Mouse (Mus musculus): ENCODE results near the gene Hoxd10. TPM values are rescaled to one million over a fixed set of nuclear protein-coding genes. Genes with fewer than 3 reads are reported as not detected.

The Hoxd10 gene
- total and polyA plus RNA-seq, 3 experiments, result not detected

GRCm38 (mm10) chr2:74686301-74686987 lies 5.3 kb upstream of the Hoxd10 start:
- Histone ChIP-seq H3K27ac (no peak overlapping the region), H3K79me2 (replicated peaks; ENCODE audit: control insufficient read depth, insufficient read depth, low read length) (no peaks in the 10 kb centered on the region), H3K4me1 (ENCODE audit: control insufficient read depth, insufficient read depth, low read length) (no peaks in the 10 kb centered on the region), H3K4me3 (no peak overlapping the region), H3K36me3 (ENCODE audit: control insufficient read depth, insufficient read depth, low read length) (no peaks in the 10 kb centered on the region), H3K27me3 (ENCODE audit: control insufficient read depth, insufficient read depth, low read length) (peaks cover 39% of the 10 kb centered on the region), H3K9ac (ENCODE audit: low read depth, low read length) (no peak overlapping the region)
- intact Hi-C loops (cut with DNase I), result no loop called here
- TF ChIP-seq POLR2A (IDR thresholded peaks at IDR 0.05; ENCODE audit: insufficient read depth, low read depth, low read length) (no peak), EP300 (IDR thresholded peaks at IDR 0.05; ENCODE audit: insufficient read depth, low read depth, low read length) (no peak), CTCF (IDR thresholded peaks at IDR 0.05) (peak; percentile 78)
- WGBS, result 12% methylated on average over 17 of the region's 17 CpGs
- DNase-seq, result peak; percentile 47 to 68

DNA sequence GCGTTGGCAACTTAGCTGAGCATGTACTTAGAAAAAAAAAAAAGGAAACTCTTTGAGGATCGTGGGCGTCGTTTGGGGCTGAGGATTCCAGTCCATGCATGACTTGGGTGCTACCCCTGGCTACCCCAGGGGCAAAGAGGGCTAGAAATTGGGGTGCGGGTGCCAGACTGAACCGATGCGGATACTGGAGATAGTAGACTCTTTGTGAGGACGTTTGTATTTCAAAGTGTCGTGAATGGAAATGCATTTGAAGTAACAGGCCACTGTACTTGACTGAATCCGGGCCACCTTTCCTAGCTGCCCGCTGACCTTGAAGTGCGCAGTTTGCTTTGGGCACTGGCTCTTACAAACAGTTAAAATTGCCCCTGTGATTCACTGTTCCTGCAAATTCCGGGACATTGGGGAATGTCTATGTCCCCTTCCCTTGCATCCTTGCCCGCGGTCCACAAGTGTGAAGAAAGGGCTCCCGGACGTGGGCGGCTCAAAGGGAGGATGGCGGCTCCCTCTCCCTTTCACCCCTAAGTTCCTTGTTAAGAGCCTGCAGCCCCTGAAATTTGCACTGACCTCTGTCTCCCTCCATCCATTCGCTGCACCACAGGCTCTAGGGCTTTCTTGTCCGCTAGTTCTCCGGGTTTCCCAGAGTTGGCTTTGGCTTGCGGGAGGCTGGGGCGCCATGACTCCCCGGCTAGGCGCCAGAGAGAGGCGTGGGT lies 4.6 kb upstream of the Hoxd10 start:
- no peak for DNase-seq
- Histone ChIP-seq H3K9ac (ENCODE audit: low read depth, low read length) (no peak overlapping the region), H3K27me3 (ENCODE audit: control insufficient read depth, insufficient read depth, low read length) (peaks cover 38% of the 10 kb centered on the region), H3K27ac (no peak overlapping the region), H3K4me1 (ENCODE audit: control insufficient read depth, insufficient read depth, low read length) (no peaks in the 10 kb centered on the region), H3K36me3 (ENCODE audit: control insufficient read depth, insufficient read depth, low read length) (no peaks in the 10 kb centered on the region), H3K4me3 (no peak overlapping the region), H3K79me2 (replicated peaks; ENCODE audit: control insufficient read depth, insufficient read depth, low read length) (no peaks in the 10 kb centered on the region)
- 3% methylated on average over 27 of the region's 27 CpGs for WGBS
- TF ChIP-seq CTCF (IDR thresholded peaks at IDR 0.05) (no peak), EP300 (IDR thresholded peaks at IDR 0.05; ENCODE audit: insufficient read depth, low read depth, low read length) (no peak), POLR2A (IDR thresholded peaks at IDR 0.05; ENCODE audit: insufficient read depth, low read depth, low read length) (no peak)
- intact Hi-C loops (cut with DNase I), result no loop called here

DNA sequence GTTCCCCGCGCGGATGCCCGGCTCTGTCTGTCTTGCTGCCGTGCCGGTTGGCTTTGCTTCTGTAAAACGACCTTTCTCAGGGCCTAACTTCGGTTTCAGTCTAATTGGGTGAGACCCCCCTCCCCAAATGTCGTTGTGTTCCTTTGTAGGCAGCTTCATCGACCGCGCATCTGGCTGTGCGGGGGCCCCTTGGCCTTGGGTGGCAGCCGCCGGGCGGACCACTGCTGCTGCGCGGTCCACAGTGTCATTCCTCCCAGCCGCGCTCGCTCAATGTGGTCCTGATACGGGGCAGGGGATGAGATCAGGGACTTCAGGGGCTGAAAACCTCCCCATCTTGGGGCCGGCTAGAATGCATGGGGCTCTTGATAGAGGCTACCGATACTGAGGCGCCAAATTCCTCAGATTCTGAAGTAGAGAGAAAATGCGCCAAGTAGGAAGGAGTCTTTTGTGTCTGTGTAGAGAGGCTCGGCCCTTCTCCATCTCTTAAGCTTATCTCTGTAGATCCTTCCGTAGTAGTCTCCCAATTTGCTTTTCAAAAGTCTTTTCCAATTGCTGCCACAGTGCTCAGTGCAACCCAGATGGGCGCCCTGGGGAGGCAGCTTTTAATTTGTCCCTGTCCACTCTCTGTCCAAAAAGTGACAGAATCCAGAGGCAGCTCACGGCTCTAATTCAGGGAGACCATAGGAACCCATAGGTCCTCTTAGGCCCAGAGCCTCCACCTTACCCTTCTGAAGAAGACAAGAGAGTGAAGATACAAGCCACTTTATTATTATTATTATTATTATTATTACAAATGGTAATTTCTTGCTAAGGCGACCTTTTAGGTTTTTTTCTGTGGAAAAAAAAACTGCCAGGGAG lies 3.8 kb upstream of the Hoxd10 start:
- peaks cover 37% of the 10 kb centered on the region for H3K27me3 ChIP-seq (ENCODE audit: control insufficient read depth, insufficient read depth, low read length)
- no peaks in the 10 kb centered on the region for H3K79me2 ChIP-seq (replicated peaks; ENCODE audit: control insufficient read depth, insufficient read depth, low read length)
- TF ChIP-seq EP300 (IDR thresholded peaks at IDR 0.05; ENCODE audit: insufficient read depth, low read depth, low read length), result no peak
- no peak for TF ChIP-seq POLR2A (IDR thresholded peaks at IDR 0.05; ENCODE audit: insufficient read depth, low read depth, low read length)
- TF ChIP-seq CTCF (IDR thresholded peaks at IDR 0.05), result no peak
- H3K4me1 ChIP-seq (ENCODE audit: control insufficient read depth, insufficient read depth, low read length), result no peaks in the 10 kb centered on the region
- H3K4me3 ChIP-seq, result no peak overlapping the region
- WGBS, result 5% methylated on average over 31 of the region's 31 CpGs
- no peak for DNase-seq
- intact Hi-C loops (cut with DNase I), result no loop called here
- H3K9ac ChIP-seq (ENCODE audit: low read depth, low read length), result no peak overlapping the region
- H3K27ac ChIP-seq, result no peak overlapping the region
- H3K36me3 ChIP-seq (ENCODE audit: control insufficient read depth, insufficient read depth, low read length), result no peaks in the 10 kb centered on the region

DNA sequence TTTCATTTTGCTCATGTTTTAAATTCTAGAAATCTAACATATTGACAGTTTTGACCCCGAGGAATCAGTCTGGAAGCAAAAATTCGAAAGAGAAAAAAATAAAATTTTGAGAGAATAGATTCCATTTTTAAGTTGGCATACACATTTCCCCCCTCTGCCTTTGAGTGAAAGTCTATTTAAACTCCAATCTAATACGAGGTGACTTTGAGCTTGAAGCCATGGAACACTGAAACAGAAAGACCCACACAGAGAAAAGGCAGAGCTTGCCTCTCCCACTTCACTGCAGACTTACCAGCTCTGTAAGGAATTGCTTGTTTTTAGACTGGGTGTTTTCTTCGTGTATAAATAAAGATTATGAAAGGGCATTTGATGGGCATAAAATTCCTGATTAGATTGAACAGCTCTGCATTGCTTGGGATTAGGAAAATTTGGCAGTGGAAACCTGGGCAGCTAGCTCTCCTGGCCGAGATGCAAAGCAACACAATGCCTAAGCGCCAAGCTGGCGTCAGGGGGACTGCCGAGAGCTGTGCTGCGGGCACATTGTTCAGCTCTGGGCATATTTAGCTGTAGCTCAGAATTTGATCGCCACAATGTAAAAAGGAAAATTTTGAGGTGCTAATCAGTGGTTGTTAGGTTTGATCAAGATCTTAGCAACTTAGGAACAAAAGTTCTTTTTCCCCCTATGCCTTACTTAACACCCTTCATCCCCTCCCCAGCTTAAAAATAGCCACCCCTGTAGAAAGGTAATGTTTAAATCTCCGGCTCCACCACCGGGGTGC lies 2.7 kb upstream of the Hoxd10 start:
- DNase-seq, result no peak
- TF ChIP-seq POLR2A (IDR thresholded peaks at IDR 0.05; ENCODE audit: insufficient read depth, low read depth, low read length), result no peak
- 11% methylated on average over 12 of the region's 12 CpGs for WGBS
- Histone ChIP-seq H3K4me3 (no peak overlapping the region), H3K79me2 (replicated peaks; ENCODE audit: control insufficient read depth, insufficient read depth, low read length) (no peaks in the 10 kb centered on the region), H3K27ac (no peak overlapping the region), H3K36me3 (ENCODE audit: control insufficient read depth, insufficient read depth, low read length) (no peaks in the 10 kb centered on the region), H3K27me3 (ENCODE audit: control insufficient read depth, insufficient read depth, low read length) (peaks cover 34% of the 10 kb centered on the region), H3K4me1 (ENCODE audit: control insufficient read depth, insufficient read depth, low read length) (no peaks in the 10 kb centered on the region), H3K9ac (ENCODE audit: low read depth, low read length) (no peak overlapping the region)
- intact Hi-C loops (cut with DNase I), result no loop called here

DNA sequence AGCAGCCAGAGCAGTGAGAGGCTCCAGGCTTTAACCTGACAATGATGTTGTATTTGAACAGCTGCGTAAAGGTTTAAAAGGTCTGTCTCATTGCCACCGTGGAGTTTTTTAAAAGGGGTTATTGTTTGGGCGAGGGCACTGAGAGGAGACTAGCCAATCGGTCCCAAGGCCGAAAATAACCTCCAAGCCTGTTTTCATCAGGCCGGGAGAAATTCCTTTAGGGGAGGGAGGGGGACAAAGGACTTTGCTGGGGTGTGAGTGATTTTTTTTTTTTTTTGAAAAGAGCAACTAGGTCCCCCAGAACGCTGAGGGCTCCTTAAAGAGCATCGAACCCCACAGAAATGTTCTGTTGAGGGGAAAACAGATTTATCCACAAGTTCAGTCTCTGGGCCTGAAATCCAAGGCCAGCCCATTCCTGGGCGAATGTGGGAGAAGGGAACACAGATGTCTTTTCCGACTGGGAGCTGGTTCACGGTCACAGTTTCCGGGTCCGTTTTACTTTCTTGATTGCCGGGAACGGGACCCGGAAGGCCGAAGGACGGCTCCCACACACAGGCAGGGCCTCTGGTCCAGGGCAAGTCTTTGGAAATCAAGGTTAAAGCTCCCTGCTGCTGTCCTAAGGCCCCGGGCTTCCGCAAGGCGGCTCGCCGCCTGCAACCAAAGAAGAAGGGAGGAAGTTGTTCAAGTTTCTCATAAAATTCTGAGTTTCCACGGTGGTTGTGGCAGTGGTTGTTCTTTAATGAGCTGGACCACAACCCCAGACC lies 2.0 kb upstream of the Hoxd10 start:
- H3K4me3 ChIP-seq, result no peak overlapping the region
- no peak for TF ChIP-seq POLR2A (IDR thresholded peaks at IDR 0.05; ENCODE audit: insufficient read depth, low read depth, low read length)
- H3K27ac ChIP-seq, result no peak overlapping the region
- intact Hi-C loops (cut with DNase I), result loop anchor here (10.0 kb wide), 1 partner anchor 1415 kb away; the partner anchor contains the start of gene Sp9
- peaks cover 34% of the 10 kb centered on the region for H3K27me3 ChIP-seq (ENCODE audit: control insufficient read depth, insufficient read depth, low read length)
- no peaks in the 10 kb centered on the region for H3K79me2 ChIP-seq (replicated peaks; ENCODE audit: control insufficient read depth, insufficient read depth, low read length)
- H3K9ac ChIP-seq (ENCODE audit: low read depth, low read length), result no peak overlapping the region
- no peaks in the 10 kb centered on the region for H3K4me1 ChIP-seq (ENCODE audit: control insufficient read depth, insufficient read depth, low read length)
- DNase-seq, result no peak
- 4% methylated on average over 24 of the region's 24 CpGs for WGBS
- no peaks in the 10 kb centered on the region for H3K36me3 ChIP-seq (ENCODE audit: control insufficient read depth, insufficient read depth, low read length)

All from heart, adult 2 months (tissue).